Mouse (Mus musculus) Patski (cell line): ENCODE measurements at regions not wholly inside any gene's neighbourhood (a gene's known extent, or its start where the extent isn't known, plus 50 kb on each side); places are given as distances from the start of the nearest gene placed in this dataset.
A peak's percentile ranks its signal among the peaks of the same experiment; 100 is the strongest.

Source experiments
- ATAC-seq: fragments of 100-300 bp; one replicate; pipeline ENCODE4 v1.8.0; 2021
- CTCF ChIA-PET: fragments of 350-600 bp; sonication (Branson Sonifier 250); formaldehyde crosslinking; loops from one replicate; lab custom pipeline; 2022; ENCODE audit warnings: inconsistent platforms; lab: Charles Lee
- POLR2A ChIA-PET: fragments of 350-600 bp; sonication (Branson Sonifier 250); formaldehyde crosslinking; loops from one replicate; lab custom pipeline; 2022; ENCODE audit warnings: antibody characterized with exemption, inconsistent platforms; lab: Charles Lee
- DNase-seq: peaks from one replicate; pipeline ENCODE4 v3.0.0-alpha.2; 2011; ENCODE audit warnings: low read depth, low spot score
- H3K27me3 ChIP-seq: fragments of 371-371 bp; one replicate; pipeline ENCODE4 v1.5.1; 2021
- CTCF ChIP-seq: fragments of 100-300 bp; IDR thresholded peaks from one replicate; pipeline ENCODE4 v1.5.1; 2021
- in situ Hi-C: fragments of 300-500 bp; cut with MboI; formaldehyde crosslinking; loops from 3 replicates; pipeline ENCODE4 v1.11.1; 2018; ENCODE audit warnings: low pct_unique_long_range_greater_than_20kb, mixed read lengths

DNA sequence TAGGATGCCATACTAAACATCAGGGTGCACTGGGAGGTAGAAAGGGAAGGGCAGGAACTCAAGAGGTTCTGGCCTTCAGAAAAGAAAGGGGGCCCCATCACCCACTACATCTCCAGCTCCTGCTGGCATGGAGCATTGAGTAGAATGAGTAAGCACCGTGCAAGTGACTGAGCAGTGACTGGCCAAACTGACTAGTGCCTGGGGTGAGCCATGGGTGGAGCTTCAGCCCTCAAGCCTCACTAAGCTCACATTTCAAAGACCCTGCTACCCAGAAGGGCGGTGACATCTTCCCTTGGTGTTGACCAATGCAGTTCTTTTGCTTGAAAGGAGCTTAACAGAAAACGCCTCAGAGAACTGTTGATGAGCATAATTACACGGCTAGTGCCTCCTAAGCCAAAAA, 80.0 kb upstream of the Egln3 start:
- ChIA-PET CTCF (no interaction called here), POLR2A (no interaction called here)
- ATAC-seq (peak; percentile 89), DNase-seq (peak; percentile 57)
- in situ Hi-C loops = no loop called here
- no peak for TF ChIP-seq CTCF
- H3K27me3 ChIP-seq = no peaks in the 10 kb centered on the region

GRCm38 (mm10) chr12:54283011-54283410, 79.4 kb upstream of the Egln3 start:
- no peaks in the 10 kb centered on the region for H3K27me3 ChIP-seq
- TF ChIP-seq CTCF = no peak
- ChIA-PET POLR2A (interaction anchor here (0.5 kb wide), 1 partner anchor 121 kb away, joined by 3 read pairs; no protein-coding TSS in a partner anchor), CTCF (no interaction called here)
- no peak for DNase-seq
- in situ Hi-C loops = no loop called here
- no peak for ATAC-seq

GRCm38 (mm10) chr12:54282281-54282921, 78.7 kb upstream of the Egln3 start:
- DNase-seq = no peak
- no peaks in the 10 kb centered on the region for H3K27me3 ChIP-seq
- POLR2A ChIA-PET = interaction anchor here (0.5 kb wide), 1 partner anchor 120 kb away, joined by 3 read pairs; no protein-coding TSS in a partner anchor
- in situ Hi-C loops = no loop called here
- CTCF ChIA-PET = no interaction called here
- TF ChIP-seq CTCF = no peak
- ATAC-seq = no peak

- CTCF ChIA-PET = no interaction called here
- POLR2A ChIA-PET = no interaction called here
- DNase-seq (no peak), ATAC-seq (no peak)
- H3K27me3 ChIP-seq = no peaks in the 10 kb centered on the region
- in situ Hi-C loops = no loop called here
- TF ChIP-seq CTCF = no peak
Measured at GRCm38 (mm10) chr12:54280457-54280856, 76.8 kb upstream of the Egln3 start.

DNA sequence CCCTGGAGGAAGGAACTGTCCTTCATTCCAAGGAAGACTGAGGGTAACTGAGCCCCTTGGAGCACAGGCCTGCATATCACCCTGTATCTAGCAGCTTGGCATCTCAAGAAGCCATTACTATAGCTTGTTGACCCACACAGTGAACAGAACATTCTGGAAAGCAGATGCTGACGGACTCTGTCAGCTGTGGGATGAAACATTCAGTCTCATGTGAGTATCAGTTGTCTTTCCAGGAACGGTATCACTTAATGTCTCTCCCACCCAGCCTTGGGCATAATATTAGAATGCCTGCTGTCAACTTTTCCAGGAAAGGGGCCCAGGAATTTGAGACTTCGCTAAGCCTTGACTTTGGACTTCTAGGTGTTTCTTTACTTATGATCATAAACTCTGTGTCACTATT, 76.3 kb upstream of the Egln3 start:
- DNase-seq (no peak), ATAC-seq (no peak)
- no peak for TF ChIP-seq CTCF
- CTCF ChIA-PET = no interaction called here
- POLR2A ChIA-PET = no interaction called here
- no peaks in the 10 kb centered on the region for H3K27me3 ChIP-seq
- in situ Hi-C loops = no loop called here

GRCm38 (mm10) chr12:54276978-54277537, 73.4 kb upstream of the Egln3 start:
- ATAC-seq (no peak), DNase-seq (no peak)
- in situ Hi-C loops = no loop called here
- CTCF ChIA-PET = interaction anchor here (1.0 kb wide), 1 partner anchor 26 kb away, joined by 3 read pairs; no protein-coding TSS in a partner anchor
- H3K27me3 ChIP-seq = no peaks in the 10 kb centered on the region
- POLR2A ChIA-PET = interaction anchor here (0.6 kb wide), 1 partner anchor 21 kb away, joined by 3 read pairs; no protein-coding TSS in a partner anchor
- TF ChIP-seq CTCF = no peak

- no peaks in the 10 kb centered on the region for H3K27me3 ChIP-seq
- DNase-seq = no peak
- TF ChIP-seq CTCF = no peak
- ATAC-seq = no peak
- ChIA-PET CTCF (no interaction called here), POLR2A (no interaction called here)
- in situ Hi-C loops = no loop called here
Measured at GRCm38 (mm10) chr12:54273506-54273905, 69.8 kb upstream of the Egln3 start.

DNA sequence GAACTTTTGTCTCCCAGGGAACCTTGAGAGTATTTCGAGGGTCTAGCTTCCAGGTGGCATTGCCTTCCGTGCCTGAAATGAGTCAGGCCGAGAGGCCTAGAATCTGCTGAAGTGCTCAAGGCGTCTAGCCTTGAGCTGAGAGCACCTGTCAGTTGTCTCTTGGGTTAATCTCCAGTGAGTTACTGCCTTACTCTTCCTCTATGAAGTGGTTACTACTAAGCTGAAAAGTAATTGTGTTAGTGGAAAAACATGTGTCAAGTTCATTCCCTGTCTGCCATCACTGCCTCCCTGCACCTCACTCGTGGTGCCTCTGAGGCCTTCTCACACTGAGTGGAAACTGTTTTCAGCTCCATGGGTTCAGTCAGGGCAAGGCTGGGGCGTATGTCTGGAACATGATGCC, 69.0 kb upstream of the Egln3 start:
- in situ Hi-C loops = no loop called here
- TF ChIP-seq CTCF = no peak
- H3K27me3 ChIP-seq = no peaks in the 10 kb centered on the region
- ChIA-PET POLR2A (no interaction called here), CTCF (no interaction called here)
- DNase-seq (no peak), ATAC-seq (no peak)

DNA sequence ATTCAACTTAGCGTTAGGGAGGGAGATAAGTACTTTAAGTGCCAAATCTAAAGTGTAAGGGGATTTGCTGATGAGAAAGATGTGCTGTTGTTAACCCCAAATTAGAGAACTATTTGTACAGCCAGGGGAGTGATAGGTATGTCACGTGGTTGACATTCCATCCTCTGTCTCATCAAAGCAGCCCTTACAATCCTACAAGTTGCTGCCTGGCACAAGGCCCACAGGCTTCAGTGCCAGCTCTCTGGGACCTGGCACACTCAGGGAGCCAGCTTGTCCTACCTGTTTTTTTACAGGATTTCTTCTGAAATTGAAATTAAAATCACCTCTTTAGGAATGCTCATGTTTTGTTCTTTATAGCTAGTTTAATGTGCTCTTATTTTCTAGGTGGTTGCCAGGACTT, 68.6 kb upstream of the Egln3 start:
- DNase-seq (no peak), ATAC-seq (no peak)
- in situ Hi-C loops = no loop called here
- TF ChIP-seq CTCF = no peak
- POLR2A ChIA-PET = no interaction called here
- CTCF ChIA-PET = interaction anchor here (1.0 kb wide), 1 partner anchor 14 kb away, joined by 3 read pairs; no protein-coding TSS in a partner anchor
- no peaks in the 10 kb centered on the region for H3K27me3 ChIP-seq

- TF ChIP-seq CTCF = no peak
- DNase-seq (no peak), ATAC-seq (no peak)
- POLR2A ChIA-PET = no interaction called here
- no peaks in the 10 kb centered on the region for H3K27me3 ChIP-seq
- in situ Hi-C loops = no loop called here
- CTCF ChIA-PET = no interaction called here
Measured at GRCm38 (mm10) chr12:54265852-54266251, 62.2 kb upstream of the Egln3 start.
